Mouse (Mus musculus) hindbrain, embryonic 14.5 days (tissue): Measurements from ENCODE around the gene Btbd8. TPM values are rescaled to one million over a fixed set of nuclear protein-coding genes. Genes with fewer than 3 reads are reported as not detected.

Experiments used
- ATAC-seq: fragments of 200-750 bp; cut with Nextera tagmentation; 2 replicates; pipeline ENCODE4 v1.8.0; 2017; ENCODE audit warnings: moderate number of reproducible peaks, mild to moderate bottlenecking, moderate TSS enrichment, moderate library complexity; ENCODE audit not compliant: low FRiP score
- DNase-seq: peaks from one replicate; pipeline ENCODE4 v3.0.0-alpha.2; 2015; ENCODE audit warnings: low spot score
- H3K27ac ChIP-seq: fragments of 300-500 bp; sonication (generic); 2 replicates; pipeline ENCODE4 v1.5.1; 2014; ENCODE audit warnings: mild to moderate bottlenecking, moderate library complexity
- H3K27me3 ChIP-seq: fragments of 300-500 bp; sonication (generic); 2 replicates; pipeline ENCODE4 v1.6.1; 2014; ENCODE audit warnings: mild to moderate bottlenecking, low read length, mixed read lengths; ENCODE audit not compliant: control insufficient read depth, insufficient read depth
- H3K36me3 ChIP-seq: fragments of 300-500 bp; sonication (generic); replicated peaks from 2 replicates; pipeline ENCODE4 v1.6.1; 2014; ENCODE audit not compliant: control insufficient read depth, insufficient read depth
- H3K4me1 ChIP-seq: fragments of 300-500 bp; sonication (generic); replicated peaks from 2 replicates; pipeline ENCODE4 v1.6.1; 2014; ENCODE audit warnings: antibody characterized with exemption, low read length, mixed read lengths; ENCODE audit not compliant: control insufficient read depth, insufficient read depth
- H3K4me2 ChIP-seq: fragments of 300-500 bp; sonication (generic); replicated peaks from 2 replicates; pipeline ENCODE4 v1.6.1; 2014; ENCODE audit warnings: mild to moderate bottlenecking, moderate library complexity
- H3K4me3 ChIP-seq: fragments of 300-500 bp; sonication (generic); replicated peaks from 2 replicates; pipeline ENCODE4 v1.5.1; 2014; ENCODE audit warnings: mild to moderate bottlenecking, low read length
- H3K9ac ChIP-seq: fragments of 300-500 bp; sonication (generic); 2 replicates; pipeline ENCODE4 v1.6.1; 2014
- H3K9me3 ChIP-seq: fragments of 300-500 bp; sonication (generic); 2 replicates; pipeline ENCODE4 v1.6.1; 2016; ENCODE audit warnings: low read length; ENCODE audit not compliant: control insufficient read depth
- WGBS: fragments of 180-500 bp; shearing (Covaris S2); extraction: QIAGEN DNeasy Blood & Tissue Kit; methylation state at CpG from one replicate; pipeline ENCODE4 v1.1.7; 2014; 5-methylcytosine and 5-hydroxymethylcytosine counted together
- polyA plus RNA-seq: library from polyadenylated mRNA; unstranded; fragments of >200 nt; fragmentation: Nextera tagmentation; extraction: Ambion mirVana; gene quantifications from 2 replicates; pipeline ENCODE4 v1.2.1, GENCODE M21; 2014

Btbd8 gene
- polyA plus RNA-seq, 1 experiment from 2014 or later = 17.9 TPM

DNA sequence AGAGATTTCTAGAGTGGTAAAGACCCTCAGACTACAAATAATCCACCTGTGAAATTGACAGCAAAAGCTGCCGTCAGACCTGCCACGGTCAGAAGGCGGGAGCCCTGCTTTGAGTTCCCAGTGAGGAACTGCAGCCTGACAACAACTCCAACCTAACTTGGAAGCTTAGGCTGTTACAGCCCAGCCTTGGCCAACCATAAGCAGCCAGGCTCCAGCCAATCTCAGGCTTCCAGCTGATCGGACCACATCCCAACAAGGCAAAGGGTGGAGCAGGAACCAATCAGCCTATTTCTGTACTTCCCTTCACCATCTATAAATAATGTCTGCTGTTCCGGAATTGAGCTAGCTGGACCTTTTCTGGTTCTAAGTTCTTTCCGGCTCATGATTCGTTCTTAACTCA lies 84.1 kb downstream of the Btbd8 start:
- Histone ChIP-seq H3K27ac (no peak overlapping the region), H3K9me3 (no peaks in the 10 kb centered on the region), H3K4me3 (no peak overlapping the region), H3K4me2 (no peak overlapping the region), H3K27me3 (no peaks in the 10 kb centered on the region), H3K36me3 (no peaks in the 10 kb centered on the region), H3K9ac (no peak overlapping the region), H3K4me1 (no peaks in the 10 kb centered on the region)
- 85% methylated on average over 7 of the region's 7 CpGs for WGBS
- ATAC-seq (no peak), DNase-seq (no peak)

DNA sequence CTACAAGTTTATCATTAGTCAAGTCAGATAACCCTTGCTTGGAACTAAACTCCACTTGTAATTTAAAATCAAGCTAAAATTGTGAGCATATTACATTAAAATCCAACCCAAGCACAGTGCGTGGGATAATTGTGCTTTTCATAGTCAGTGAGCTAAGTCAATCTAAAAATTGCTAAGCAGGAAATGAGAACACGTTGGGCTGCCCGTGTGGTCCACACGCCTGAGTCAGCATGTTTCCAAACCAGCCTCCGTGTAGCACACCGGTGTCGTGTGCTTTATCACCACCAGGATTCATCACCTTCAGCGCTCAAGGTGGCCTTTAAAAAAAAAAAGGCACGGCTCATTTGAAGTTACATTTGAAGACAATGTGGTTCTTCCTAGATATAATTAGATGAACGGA lies 86.5 kb downstream of the Btbd8 start:
- H3K9me3 ChIP-seq = no peaks in the 10 kb centered on the region
- no peaks in the 10 kb centered on the region for H3K4me1 ChIP-seq
- H3K4me3 ChIP-seq = no peak overlapping the region
- H3K9ac ChIP-seq = no peak overlapping the region
- no peak overlapping the region for H3K4me2 ChIP-seq
- H3K36me3 ChIP-seq = no peaks in the 10 kb centered on the region
- WGBS = 85% methylated on average over 10 of the region's 10 CpGs
- no peaks in the 10 kb centered on the region for H3K27me3 ChIP-seq
- no peak for ATAC-seq
- DNase-seq = no peak
- no peak overlapping the region for H3K27ac ChIP-seq

DNA sequence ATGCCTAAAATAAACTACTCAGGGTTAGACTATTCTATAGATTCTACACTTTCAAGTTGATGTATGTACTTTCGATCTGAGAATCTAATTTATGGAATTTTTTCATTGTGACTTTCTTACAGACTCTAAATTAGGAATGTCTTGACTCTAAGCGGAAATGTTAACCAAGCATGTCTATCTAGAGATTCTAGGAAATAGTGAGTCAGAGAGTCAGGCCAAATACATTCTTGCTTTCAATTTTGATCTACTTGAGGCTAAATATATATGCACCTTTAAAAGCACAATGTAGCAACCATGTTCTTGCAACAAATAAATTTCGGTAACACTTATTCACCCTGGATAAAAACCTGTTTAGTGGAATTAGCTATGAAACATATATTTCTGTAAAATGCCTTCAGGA lies 91.1 kb downstream of the Btbd8 start:
- DNase-seq = no peak
- Histone ChIP-seq H3K4me2 (no peak overlapping the region), H3K4me1 (no peaks in the 10 kb centered on the region), H3K27me3 (no peaks in the 10 kb centered on the region), H3K4me3 (no peak overlapping the region), H3K27ac (no peak overlapping the region), H3K36me3 (no peaks in the 10 kb centered on the region), H3K9ac (no peak overlapping the region), H3K9me3 (no peaks in the 10 kb centered on the region)
- 99% methylated on average over 3 of the region's 3 CpGs for WGBS
- ATAC-seq = no peak

DNA sequence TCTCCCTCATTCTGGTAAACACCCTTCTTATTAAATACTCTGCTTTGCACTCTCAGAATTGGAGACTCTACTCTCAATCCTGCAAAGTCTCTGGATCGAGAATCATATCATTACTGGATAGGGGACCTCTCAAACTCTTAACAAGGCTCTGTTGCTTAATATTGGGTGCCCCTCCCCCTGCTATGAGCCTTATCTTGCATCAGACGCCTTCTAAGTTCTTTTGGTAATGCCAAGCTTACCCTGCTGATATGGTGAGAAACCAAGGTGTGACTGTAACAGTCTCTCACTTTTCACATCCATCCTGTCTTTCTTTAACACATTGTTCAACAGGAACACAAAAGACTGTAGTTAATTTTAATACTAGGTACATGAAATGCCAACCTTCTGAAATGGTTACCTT lies 95.8 kb downstream of the Btbd8 start:
- Histone ChIP-seq H3K27ac (no peak overlapping the region), H3K9me3 (no peaks in the 10 kb centered on the region), H3K9ac (no peak overlapping the region), H3K4me3 (no peak overlapping the region), H3K4me2 (no peak overlapping the region), H3K36me3 (no peaks in the 10 kb centered on the region), H3K4me1 (no peaks in the 10 kb centered on the region), H3K27me3 (no peaks in the 10 kb centered on the region)
- DNase-seq (no peak), ATAC-seq (no peak)
- WGBS = 73% methylated on average over 2 of the region's 2 CpGs

- Histone ChIP-seq H3K36me3 (no peaks in the 10 kb centered on the region), H3K9me3 (no peaks in the 10 kb centered on the region), H3K4me2 (no peak within 1 kb of the TSS), H3K27ac (no peak within 1 kb of the TSS), H3K27me3 (no peaks in the 10 kb centered on the region), H3K9ac (no peak within 1 kb of the TSS), H3K4me3 (no peak within 1 kb of the TSS), H3K4me1 (no peaks in the 10 kb centered on the region)
- DNase-seq = no peak
- WGBS = 73% methylated on average over 15 of the region's 15 CpGs
- ATAC-seq = no peak
These were observed 96.8 kb downstream of the Btbd8 start, which contains the start of gene 1700028K03Rik for GRCm38 (mm10) chr5:107534581-107534980. Gene 1700028K03Rik (plus strand): TSS chr5:107534709.

DNA sequence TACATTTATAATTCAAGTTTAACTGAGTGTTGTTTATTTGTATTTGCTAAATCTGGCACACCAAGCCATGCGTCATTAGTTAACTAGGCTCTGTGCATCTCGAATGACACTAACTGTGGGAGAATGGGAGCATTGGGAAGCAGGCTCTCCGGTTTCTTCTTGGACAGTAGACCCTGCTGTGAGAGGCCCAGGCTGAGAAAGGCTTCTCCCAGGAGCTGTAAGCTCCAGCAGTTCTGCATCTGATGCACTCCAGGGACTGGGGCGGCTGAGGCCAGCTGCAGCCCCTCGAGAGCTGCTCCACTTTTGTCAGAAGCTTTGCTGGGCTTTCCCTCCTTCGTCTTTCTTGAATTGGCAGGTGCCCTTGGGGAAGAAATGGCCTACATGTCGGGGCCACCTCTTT lies 103.9 kb downstream of the Btbd8 start:
- 0 out of 2 replicates have a peak overlapping the region, but pooled peaks have one; percentile 2 for H3K27ac ChIP-seq
- no peaks in the 10 kb centered on the region for H3K9me3 ChIP-seq
- H3K27me3 ChIP-seq = no peaks in the 10 kb centered on the region
- H3K4me3 ChIP-seq = no peak overlapping the region
- no peak overlapping the region for H3K9ac ChIP-seq
- ATAC-seq (no peak), DNase-seq (no peak)
- H3K4me2 ChIP-seq = no peak overlapping the region
- peaks cover 4% of the 10 kb centered on the region; the same call in 1 of the 2 replicates for H3K4me1 ChIP-seq
- no peaks in the 10 kb centered on the region for H3K36me3 ChIP-seq
- 21% methylated on average over 7 of the region's 7 CpGs for WGBS

- H3K9ac ChIP-seq = no peak overlapping the region
These were observed 108.1 kb downstream of the Btbd8 start for GRCm38 (mm10) chr5:107545927-107546326.

GRCm38 (mm10) chr5:107547955-107548354 lies 110.2 kb downstream of the Btbd8 start:
- H3K27ac ChIP-seq = no peak overlapping the region
- ATAC-seq = no peak
- H3K9me3 ChIP-seq = no peaks in the 10 kb centered on the region
- WGBS = 90% methylated on average over 3 of the region's 3 CpGs
- H3K4me2 ChIP-seq = no peak overlapping the region
- H3K36me3 ChIP-seq = peaks cover 31% of the 10 kb centered on the region
- no peak for DNase-seq
- H3K4me3 ChIP-seq = no peak overlapping the region
- H3K9ac ChIP-seq = no peak overlapping the region
- H3K4me1 ChIP-seq = no peaks in the 10 kb centered on the region
- no peaks in the 10 kb centered on the region for H3K27me3 ChIP-seq

More at GRCm38 (mm10) chr5:107545927-107546326, 108.1 kb downstream of the Btbd8 start:
- 90% methylated on average over 4 of the region's 4 CpGs for WGBS
- Histone ChIP-seq H3K4me2 (no peak overlapping the region), H3K9me3 (no peaks in the 10 kb centered on the region), H3K4me3 (no peak overlapping the region), H3K27me3 (no peaks in the 10 kb centered on the region), H3K4me1 (peaks cover 4% of the 10 kb centered on the region; the same call in 1 of the 2 replicates), H3K27ac (no peak overlapping the region), H3K36me3 (peaks cover 14% of the 10 kb centered on the region)
- ATAC-seq (no peak), DNase-seq (no peak)

- DNase-seq (no peak), ATAC-seq (no peak)
- Histone ChIP-seq H3K36me3 (peaks cover 34% of the 10 kb centered on the region), H3K27ac (no peak overlapping the region), H3K4me2 (no peak overlapping the region), H3K4me1 (no peaks in the 10 kb centered on the region), H3K9ac (no peak overlapping the region), H3K4me3 (no peak overlapping the region), H3K27me3 (no peaks in the 10 kb centered on the region), H3K9me3 (no peaks in the 10 kb centered on the region)
- 87% methylated on average over 3 of the region's 3 CpGs for WGBS
These were observed 110.6 kb downstream of the Btbd8 start for GRCm38 (mm10) chr5:107548444-107548843.

DNA sequence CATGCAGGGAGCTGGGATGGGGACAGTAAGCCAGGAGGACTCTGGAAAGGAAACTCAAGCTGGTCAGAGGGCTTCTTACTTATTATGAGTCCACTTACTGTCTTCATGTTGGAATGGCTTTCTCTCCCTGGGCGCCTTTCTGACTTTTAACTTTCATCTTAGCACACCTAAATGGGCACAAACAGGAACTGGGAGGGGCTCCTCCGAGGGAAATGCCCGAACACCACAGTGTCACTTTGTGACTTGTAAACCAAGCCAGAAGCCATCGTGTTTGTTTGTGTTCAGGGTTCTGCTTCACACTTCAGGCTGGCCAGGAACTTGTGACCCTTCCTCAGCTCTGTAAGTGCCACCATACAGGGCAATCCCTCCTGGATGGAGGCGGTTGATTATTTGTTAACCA lies 116.5 kb downstream of the Btbd8 start:
- Histone ChIP-seq H3K9ac (no peak overlapping the region), H3K4me3 (no peak overlapping the region), H3K9me3 (no peaks in the 10 kb centered on the region), H3K36me3 (peaks cover 66% of the 10 kb centered on the region), H3K27ac (no peak overlapping the region), H3K4me1 (no peaks in the 10 kb centered on the region), H3K27me3 (no peaks in the 10 kb centered on the region), H3K4me2 (no peak overlapping the region)
- ATAC-seq (no peak), DNase-seq (no peak)
- WGBS = 89% methylated on average over 5 of the region's 5 CpGs
